Mouse (Mus musculus) inflammation-experienced regulatory T-cells, adult 6 months (primary cell): ENCODE data around the gene Emc8. TPM values are rescaled to one million over a fixed set of nuclear protein-coding genes. Genes with fewer than 3 reads are reported as not detected.

ENCODE experiments used
- ATAC-seq: one replicate; pipeline ENCODE4 v1.8.0; 2017
- polyA plus RNA-seq, 3 experiments: library from polyadenylated mRNA; unstranded; fragments of 100-300 nt; shearing (Covaris generic); gene quantifications; one replicate each; pipeline ENCODE4 v1.2.1; 2017

The Emc8 gene
- 10 to 100 TPM; 41.3 to 90.8 (median 53.1) TPM for polyA plus RNA-seq

DNA sequence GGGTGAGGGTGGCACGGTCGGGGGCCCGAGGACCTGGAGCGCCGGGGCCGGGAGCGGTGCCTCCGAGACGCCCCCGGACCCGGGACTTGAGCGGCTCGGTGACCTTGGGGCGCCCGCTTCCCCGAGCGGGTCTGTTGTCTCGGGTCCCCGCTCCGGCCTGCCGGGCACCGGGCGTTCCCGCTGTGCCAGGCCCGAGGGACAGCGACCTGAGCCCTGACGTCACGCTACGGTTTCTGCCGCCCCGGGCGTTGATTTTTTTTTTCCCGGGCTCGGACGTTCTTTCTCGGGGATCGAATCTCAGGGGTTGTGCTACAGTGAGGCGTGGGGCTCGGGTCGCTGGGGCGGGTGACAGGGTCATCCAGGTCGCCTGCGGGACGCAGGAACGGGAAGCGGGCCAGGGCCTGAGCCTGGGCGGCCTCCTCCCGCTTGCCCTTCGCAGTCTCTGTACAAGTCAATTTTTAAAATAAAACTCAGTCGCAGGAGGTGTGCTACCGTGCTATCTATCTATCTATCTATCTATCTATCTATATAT lies at the start of gene Emc8:
Emc8 (minus strand) TSS at position 200 of the 532 bp plus-strand sequence.
- ATAC-seq = peak; percentile 1

DNA sequence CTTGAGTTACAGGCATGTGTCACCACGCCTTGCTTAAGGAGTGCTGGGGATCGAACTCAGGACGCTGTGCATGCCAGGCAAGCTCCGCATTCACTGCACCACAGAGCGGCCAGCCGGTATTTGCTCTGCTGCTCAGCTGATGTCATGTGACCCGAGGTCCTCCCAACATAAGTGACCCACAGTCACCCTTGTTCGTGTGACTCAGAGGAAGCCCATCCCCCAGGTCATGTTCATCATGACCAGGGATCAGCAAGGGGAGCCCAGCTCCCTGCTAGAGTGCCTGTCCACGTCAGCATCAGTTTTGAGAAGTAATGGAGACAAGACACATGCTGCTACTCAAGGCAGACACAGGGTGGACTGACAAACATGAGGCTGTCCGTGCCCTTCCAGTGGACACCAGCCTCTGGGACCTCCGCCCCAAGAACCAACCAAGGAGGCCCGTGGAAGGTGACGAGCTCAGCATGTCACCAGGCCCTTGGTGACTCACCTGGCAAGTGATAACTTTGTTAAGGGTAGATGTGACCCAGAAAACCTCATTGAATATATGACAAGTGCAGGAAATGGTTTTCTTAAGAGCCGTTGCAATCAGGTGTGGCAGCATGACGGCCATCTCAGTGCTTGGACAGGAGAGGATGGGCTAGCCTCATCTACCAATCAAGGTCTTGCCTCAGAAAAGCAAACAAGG lies 47.8 kb upstream of the Emc8 start:
- ATAC-seq = peak; percentile 42

DNA sequence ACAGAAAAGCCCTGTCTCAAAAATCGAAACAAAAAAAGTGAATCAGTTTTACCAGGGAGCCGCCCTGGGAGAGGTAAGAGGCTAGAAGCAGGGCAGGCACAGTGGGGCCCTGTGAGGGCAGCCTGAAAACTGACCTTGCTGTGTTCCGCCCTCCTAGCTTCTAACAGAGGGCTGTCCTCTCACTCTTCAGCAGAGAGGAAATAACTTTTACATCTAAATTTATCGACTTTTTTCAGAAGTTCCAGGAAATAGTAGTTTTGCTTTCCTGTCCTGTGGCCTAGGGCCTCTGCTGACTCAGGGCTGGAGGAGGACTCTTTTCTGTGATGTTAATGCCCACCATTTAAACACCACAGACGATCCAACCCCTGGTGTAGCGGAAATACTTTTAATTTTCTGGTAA lies 46.8 kb upstream of the Emc8 start:
- peak; percentile 87 for ATAC-seq

DNA sequence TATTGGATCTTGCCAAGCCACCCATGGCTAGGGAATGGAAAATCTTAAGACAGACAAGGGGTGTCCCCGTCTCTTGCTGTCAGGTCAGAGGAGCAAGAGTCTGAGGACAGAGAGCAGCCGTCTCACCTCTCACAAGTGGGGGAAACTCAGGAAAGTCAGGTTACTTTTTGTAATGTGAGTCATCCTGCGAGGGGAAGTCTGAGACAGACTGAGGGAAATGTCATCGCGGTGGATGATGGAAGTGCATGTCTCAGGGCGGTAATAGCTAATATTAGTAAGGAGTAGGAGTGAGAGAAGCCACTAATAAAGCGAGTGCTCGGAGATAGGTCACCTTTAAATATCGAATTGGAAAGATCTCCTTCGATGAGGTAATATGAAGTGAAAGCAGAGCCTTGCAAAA lies 40.8 kb upstream of the Emc8 start:
- peak; percentile 81 for ATAC-seq

DNA sequence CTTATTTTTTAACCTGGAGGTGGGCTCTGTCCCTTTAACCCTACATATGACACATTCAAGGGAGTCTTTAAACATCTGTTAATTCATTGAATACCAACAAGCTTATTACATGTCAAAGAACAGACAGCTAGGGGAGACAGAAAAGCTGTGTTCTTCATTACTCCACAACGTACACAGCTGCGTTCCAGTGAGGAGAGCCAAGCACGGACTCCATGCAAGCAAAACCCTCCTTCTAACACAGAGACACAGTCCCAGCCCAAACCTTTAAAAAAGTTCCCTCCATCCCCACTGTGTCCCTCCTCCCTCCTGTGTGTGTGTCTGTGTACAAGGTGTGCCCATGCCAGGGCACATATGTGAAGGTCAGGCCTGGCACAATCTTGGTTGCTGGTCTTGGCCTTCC lies 37.8 kb upstream of the Emc8 start:
- ATAC-seq = no peak

DNA sequence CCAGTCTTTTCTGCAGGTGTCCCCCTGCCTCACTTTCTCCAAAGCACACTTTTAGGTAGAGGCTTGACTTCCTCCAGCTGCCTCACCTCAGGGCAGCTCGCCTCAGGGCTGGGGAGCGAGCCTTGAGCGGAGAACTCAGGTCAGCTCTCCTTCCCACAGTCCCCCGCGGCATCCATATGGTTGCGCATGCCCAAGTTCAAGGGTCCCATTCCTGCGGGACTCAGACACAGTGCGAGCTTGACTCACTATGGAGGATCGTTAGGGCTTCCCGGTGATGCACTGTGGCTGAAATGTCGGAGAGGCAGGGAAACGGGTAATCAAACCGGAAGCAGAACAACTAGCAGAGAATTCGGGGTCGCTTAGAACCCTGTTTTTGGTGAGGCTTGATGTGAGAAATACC lies 36.8 kb upstream of the Emc8 start:
- no peak for ATAC-seq

DNA sequence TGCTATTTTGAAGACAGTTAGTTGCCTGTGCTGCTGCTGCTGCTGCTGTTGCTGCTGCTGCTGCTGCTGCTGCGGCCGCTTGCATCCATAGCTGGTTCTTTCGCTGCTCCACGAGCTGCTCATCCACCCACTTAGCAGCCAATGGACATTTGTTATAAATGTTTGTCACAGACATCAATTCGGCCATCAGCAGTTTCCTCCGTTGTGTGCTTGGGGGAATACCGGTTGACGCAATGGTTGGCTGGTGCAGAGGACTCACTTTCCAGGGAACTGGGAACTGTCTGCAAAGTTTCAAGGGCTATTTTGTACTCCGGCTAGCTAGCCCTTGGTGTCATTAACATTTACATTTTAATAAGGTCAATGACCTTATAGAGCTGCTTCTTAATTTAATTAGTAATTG lies 35.8 kb upstream of the Emc8 start:
- no peak for ATAC-seq

DNA sequence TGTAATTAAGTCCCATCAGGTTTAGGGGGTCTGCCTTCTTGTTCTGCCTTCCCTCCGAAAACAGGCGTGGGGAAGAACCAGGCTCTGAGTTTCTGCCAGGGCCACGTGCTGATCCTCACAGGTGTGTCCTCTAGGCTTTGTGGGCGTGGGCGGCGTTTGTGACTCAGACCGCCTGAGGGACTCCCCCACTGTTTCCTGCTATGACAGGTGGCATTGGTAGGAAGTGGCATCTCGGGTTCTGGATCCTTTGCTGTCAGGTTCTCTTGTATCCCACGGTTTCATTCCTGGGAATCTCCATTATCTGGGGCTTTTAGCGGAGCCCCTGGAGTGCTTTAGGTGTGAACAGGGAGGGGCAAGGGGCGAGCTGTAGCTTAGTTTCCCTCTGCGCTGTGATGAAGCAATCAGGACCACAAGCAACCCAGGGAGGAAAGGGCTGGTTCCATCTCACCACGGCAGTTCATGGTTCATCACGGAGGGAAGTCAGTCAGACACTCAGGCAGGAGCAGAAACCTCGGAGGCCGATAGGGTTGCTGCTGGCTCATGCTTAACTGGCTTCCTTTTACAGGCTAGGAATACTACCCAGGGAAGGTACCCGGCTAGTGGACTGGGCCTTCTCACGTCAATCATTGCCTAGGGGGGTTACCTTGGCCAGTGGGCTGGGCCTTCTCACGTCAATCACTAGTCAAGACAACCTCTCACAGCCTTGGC lies 33.5 kb upstream of the Emc8 start:
- peak; percentile 89 for ATAC-seq

DNA sequence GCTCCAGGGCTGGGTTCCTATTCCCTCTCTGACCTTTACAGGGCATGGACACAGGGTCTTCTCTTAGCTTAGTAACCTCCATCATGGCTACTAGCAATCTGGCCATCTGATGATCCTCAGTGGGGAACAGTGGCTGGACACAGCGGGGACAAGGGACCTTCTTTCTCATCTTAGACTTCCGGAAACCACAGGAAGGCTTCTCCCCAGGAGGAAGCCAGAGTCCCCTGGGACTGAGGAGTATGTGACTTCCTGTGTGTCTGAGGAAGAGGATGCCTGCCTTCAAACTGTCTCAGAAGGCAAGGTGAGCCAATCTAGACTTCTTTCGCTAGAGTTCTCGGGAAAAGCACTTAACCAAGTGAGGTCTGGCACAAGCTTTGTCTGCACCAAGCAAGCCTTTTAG lies 31.7 kb upstream of the Emc8 start:
- ATAC-seq = no peak

DNA sequence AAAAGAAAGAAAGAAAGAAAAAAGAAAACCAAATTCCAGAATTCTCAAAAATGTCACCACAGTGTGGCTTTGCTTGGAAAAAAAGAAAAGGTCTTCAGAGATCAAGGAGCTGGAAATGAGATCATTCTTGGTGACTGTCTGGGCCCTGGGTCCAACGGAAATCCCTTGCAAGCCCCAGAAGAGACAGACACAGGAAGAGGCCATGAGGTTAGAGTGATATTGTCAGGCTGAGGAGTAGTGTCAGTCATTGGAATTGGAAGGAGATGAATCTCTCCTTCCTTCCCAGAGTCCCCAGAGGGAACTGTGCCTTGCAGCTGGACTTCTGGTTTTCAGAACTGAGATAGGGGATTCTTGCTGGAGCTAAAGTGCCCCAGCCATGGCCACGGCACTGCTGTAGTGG lies 31.2 kb upstream of the Emc8 start:
- ATAC-seq = peak; percentile 31

DNA sequence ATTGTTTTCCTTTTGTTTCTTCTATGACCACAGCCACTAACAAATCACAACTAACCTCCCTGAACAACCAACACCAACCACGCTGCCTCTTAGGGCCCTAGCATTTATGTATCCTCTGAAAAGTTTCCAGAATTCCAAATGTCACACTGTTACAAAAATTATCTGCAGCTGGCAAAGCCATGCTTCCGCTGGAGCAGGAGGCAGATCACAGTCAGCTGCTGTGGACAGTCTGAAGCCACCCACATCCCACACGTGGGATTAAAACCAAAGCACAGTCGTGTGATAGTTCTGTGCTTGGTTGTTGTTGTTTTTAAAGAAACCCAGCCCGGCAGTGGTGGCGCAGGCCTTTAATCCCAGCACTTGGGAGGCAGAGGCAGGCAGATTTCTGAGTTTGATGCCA lies 30.7 kb upstream of the Emc8 start:
- ATAC-seq = no peak

DNA sequence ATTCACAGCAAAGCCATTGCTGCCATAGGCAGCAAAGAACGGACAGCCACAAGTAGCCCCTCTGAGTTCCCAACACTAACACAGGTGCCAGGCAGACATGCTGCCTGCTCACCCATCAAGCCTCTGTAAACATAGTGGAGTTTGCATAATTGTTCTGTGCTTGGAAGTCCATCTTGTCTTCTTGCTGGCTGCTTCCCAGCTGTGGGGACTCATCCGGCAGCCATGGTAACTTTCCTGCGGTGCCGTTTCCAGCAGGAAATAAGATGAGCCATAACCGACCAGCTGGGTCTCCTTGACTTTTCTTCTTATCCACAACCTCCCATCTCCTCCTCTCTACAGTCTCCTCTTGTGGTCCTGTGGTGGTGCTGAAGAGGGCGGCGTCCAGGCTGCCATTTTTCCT lies 30.1 kb upstream of the Emc8 start:
- no peak for ATAC-seq

DNA sequence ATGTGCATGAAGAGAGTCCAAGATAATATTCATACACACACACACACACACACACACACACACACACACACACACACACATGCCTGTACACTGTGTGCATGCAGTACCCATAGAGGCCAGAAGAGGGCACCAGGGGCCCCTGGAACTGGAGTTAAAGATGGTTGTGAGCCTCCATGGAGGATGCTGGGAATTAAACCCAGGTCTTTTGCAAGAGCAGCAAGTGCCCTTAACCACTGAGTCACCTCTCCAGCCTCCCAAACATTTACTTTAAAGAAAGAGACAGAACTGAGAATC lies 29.6 kb upstream of the Emc8 start:
- ATAC-seq = no peak

DNA sequence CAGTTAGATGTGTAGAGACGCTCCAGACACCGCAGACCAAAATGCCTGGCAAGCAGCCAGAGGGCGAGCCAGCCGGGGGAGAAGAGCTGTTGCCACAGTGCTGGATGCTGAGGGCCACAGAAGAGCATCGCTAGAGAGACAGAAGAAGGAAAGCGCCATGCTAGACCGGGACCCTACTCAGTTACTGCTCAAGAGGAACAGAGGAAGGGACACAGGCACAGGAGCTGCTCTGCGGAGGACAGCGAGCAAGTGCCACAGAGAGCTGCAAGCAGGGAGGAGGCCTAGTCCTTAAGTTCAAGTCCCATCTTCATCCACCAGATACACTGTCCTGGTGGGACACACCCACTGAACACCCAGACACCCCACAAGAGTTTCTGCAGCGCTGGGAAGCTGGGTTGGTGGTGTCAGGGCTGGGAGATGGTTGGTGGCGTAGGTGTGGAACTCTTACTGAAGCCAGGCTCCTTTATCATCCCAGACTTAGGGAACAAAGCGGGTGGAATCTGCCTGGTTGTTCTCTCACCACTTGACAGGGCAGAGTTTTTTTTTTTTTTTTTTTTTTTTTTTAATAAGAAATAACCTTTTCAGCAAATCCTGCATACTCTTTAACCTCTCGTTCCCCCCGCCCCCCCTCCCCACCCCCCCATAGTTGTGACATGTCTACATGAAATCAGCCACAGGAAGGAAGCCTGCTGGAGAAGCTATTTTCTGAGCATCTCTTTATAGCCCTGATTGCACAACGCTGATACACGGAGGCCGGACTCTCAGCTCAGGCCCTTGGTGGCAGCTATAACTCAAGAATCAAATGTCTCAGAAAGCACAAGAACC lies 29.0 kb upstream of the Emc8 start:
- no peak for ATAC-seq

DNA sequence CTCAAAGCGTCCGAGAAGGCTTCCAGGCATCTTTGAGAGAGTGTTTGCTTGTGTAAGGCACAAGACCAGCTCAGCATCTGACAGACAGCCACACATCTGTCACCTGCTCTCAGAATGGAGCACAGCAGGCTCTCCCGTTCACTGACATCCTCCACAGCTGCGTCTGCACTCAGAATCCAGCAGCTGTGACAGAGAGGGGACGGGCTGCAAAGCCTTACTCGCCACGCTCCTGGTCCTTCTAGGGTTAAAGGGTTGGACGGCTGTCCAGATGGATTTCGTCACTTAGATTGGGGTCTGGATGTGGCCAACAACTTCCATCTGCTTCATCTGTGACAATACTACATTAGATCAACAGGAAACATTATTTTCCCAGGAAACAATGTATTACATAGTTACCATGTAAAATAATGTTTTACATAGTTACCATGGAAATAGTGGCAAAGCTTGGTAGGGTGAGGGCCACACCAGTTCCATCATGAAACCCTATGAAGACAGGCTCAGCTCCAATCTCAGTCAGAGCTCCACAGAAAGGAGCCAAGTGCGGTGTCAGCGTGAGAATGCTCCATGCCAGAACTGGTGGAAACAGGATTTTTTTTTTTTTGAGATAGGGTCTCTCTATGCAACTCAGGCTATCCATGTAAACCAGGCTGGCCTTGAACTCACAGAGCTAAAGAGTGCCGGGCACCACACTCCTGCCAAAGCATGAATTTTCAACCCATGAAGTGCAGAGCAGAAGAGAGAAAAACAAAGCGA lies 28.2 kb upstream of the Emc8 start:
- no peak for ATAC-seq

DNA sequence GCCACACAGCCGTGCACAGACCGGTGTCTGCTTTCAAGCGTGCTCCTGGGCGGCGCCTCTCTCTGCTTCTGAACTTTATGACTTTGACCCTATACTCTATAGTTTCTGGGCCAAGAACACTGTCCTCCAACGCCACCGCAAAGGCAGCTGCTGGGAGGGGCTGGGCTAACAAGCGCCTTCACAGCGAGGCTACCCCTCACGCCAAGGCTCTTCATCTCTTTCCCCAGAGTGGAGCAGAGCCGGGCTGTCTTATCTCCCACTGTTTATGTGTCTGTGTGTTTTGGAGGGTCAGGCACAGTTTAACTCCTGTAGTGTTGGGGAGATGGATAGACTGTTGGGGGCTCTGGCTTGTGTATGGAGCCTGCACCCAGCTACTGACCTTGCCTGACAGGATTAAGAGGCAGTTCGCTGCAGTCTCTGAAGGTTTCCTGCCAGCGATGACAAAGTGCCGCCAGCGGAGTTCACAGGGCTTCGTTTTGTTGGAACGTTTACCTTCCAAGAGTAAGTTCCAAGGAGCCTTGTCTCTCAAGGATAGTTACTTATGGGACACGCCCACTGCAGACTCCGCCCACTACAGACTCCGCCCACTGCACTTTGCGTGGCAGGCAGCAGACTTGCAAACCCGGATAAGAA lies 25.6 kb upstream of the Emc8 start:
- no peak for ATAC-seq

DNA sequence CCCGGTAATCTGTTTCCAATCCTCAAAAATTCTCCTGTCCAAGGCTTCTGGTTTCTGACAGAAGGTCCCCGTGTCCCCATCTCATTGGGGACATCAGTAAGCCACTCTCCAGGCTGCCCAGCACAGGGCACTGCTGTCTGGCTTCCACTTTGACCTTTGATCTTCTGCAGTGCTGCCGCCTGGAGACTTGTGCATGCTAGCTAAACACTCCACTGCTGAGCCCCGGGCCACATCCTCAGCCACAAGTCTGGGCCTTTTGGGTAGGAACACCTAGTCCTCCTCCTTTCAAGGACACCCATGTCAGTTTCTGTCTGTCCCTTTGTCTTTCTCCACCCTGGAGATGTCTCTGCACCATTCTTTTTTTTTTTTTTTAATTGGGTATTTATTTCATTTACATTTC lies 24.6 kb upstream of the Emc8 start:
- no peak for ATAC-seq

DNA sequence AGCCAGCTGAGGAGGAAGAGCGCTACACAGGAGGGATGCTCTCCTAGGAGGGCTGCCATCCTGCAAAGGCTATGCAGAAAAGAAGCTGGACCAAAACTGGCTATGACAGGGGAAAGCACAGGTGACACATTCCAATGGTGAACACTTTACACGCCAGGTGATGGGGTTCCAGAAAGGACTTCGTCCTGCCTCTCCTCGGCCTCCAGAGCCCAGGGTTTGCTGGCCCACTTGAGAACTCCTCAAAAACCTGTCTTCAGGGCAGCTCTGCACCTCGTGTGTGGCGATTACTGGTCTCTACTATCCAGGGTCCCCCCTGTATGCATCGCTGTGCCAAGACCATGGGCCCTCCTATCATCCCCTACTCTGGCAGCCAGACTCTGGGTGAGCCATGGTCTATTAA lies 20.1 kb upstream of the Emc8 start:
- ATAC-seq = no peak

DNA sequence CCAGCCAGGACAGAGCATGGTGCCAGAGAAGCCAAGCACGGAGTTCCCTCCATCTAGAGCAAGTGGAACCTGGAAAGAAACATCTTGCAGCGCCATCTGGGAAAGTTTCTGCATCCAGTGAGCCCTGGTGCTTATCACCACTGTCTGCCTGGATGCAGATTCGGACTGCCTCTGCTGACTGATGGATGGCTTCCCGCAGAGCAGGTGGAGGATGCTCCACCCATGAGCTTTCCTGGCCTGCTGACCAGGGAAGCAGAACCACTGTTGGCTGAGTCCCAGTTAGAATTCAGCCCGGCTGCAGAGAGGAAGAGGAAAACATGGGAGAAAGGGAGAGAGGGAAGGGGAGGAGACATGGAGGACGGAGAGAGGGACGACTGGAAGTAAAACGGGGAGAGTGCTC lies 19.4 kb upstream of the Emc8 start:
- no peak for ATAC-seq

DNA sequence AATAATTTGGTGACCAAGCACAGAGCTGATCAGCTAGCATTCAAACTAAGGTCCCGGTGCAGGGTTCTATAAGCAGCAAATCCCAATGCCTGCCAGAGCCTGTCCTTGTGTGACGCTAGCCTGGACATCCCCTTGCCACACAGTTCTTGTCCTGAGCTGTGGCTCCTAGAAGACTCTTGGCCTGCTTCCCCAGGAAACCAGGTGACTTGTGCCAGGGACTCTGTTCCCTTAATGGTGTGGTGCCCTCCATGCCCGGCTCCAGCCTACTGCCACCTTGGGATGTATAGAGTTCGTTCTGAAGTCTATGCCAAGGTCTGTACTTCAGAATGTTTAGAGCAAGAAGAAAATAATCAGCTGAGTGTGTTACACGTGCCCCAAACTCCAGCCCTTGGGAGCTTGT lies 18.2 kb upstream of the Emc8 start:
- ATAC-seq = no peak

DNA sequence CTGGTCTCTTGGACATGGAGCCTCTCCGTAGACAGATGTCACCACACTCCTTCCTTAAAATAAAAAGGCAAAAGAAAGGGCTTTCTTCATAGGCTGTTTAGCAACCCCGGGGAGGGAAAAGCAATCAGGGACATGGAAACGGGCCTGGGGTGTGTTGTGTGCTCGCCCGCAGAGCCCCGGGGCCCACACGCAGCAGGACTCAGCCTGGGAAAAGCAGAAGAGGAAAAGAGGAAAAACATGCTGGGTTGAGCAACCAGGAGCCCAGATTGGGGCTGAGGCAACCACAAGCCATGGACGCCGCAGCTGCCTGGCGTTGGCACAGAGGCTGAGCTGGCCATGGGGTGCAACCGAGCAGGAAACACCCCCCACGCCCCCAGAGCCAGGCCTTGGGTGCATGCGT lies 17.7 kb upstream of the Emc8 start:
- no peak for ATAC-seq

DNA sequence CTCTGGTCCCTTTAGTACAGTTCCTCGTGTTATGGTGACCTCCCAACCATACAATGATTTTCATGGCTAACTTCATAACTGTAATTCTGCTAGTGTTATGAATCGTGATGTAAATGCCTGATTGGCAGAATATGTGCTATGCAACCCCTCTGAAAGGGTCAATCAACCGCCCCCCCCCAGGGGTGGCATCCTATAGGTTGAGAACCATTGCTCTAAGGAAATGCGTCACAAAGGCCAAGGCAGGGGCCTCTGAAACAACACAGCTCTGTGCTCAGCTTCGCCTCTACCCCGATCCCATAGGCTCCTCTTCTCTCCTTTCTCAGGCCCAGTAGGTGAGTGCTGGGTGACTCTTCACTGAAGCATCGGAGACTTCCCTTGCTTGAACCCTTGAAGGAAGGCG lies 17.2 kb upstream of the Emc8 start:
- no peak for ATAC-seq

DNA sequence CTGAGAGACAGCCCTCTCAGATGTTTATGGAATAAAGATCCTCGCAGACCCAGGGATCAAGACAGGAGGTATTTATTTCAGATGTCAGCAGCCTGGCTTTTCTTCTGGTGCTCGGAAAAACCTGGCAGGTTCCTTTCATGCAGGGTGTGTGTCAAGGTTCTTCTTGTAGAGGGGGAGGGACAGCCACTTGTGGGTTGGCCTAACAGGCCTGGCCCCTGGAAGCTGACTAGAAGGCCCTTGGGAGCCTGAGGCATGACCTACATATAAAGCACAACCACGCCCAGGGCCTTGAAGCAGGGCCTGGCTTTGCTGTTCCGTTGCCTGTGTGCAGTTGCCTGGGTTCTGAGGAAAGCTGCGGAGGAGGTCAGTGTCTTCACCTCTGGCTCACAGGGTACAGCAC lies 16.7 kb upstream of the Emc8 start:
- ATAC-seq = no peak
